Mouse (Mus musculus) lung, embryonic 15.5 days (tissue): Measurements from ENCODE around the gene Rhbdl1. TPM values are rescaled to one million over a fixed set of nuclear protein-coding genes. Genes with fewer than 3 reads are reported as not detected.

Source experiments
- ATAC-seq: fragments of 200-750 bp; cut with Nextera tagmentation; 2 replicates; pipeline ENCODE4 v1.8.0; 2017; ENCODE audit warnings: moderate number of reproducible peaks, borderline replicate concordance; ENCODE audit not compliant: low FRiP score, low TSS enrichment; ENCODE audit errors: extremely low read depth
- H3K27ac ChIP-seq: fragments of 300-500 bp; sonication (generic); 2 replicates; pipeline ENCODE4 v1.5.1; 2015; ENCODE audit warnings: moderate library complexity, mild to moderate bottlenecking, inconsistent platforms
- H3K27me3 ChIP-seq: fragments of 300-500 bp; sonication (generic); 2 replicates; pipeline ENCODE4 v1.6.1; 2015; ENCODE audit warnings: inconsistent platforms
- H3K36me3 ChIP-seq: fragments of 300-500 bp; sonication (generic); 2 replicates; pipeline ENCODE4 v1.6.1; 2015; ENCODE audit warnings: inconsistent platforms
- H3K4me1 ChIP-seq: fragments of 300-500 bp; sonication (generic); 2 replicates; pipeline ENCODE4 v1.6.1; 2015; ENCODE audit warnings: inconsistent platforms
- H3K4me2 ChIP-seq: fragments of 300-500 bp; sonication (generic); 2 replicates; pipeline ENCODE4 v1.6.1; 2015; ENCODE audit warnings: inconsistent platforms, mild to moderate bottlenecking, moderate library complexity
- H3K4me3 ChIP-seq: fragments of 300-500 bp; sonication (generic); 2 replicates; pipeline ENCODE4 v1.5.1; 2015; ENCODE audit warnings: mild to moderate bottlenecking, inconsistent platforms
- H3K9ac ChIP-seq: fragments of 300-500 bp; sonication (generic); 2 replicates; pipeline ENCODE4 v1.6.1; 2015; ENCODE audit warnings: inconsistent platforms
- H3K9me3 ChIP-seq: fragments of 300-500 bp; sonication (generic); 2 replicates; pipeline ENCODE4 v1.6.1; 2016; ENCODE audit warnings: inconsistent platforms
- WGBS: fragments of 180-500 bp; shearing (Covaris S2); methylation state at CpG from one replicate; pipeline ENCODE4 v1.1.7; 2015; 5-methylcytosine and 5-hydroxymethylcytosine counted together
- polyA plus RNA-seq: library from polyadenylated mRNA; unstranded; fragments of >200 nt; fragmentation: Nextera tagmentation; extraction: Ambion mirVana; gene quantifications from 2 replicates; pipeline ENCODE4 v1.2.1, GENCODE M21; 2015

Gene Rhbdl1
- polyA plus RNA-seq, 1 experiment from 2014 or later: 1.2 TPM

DNA sequence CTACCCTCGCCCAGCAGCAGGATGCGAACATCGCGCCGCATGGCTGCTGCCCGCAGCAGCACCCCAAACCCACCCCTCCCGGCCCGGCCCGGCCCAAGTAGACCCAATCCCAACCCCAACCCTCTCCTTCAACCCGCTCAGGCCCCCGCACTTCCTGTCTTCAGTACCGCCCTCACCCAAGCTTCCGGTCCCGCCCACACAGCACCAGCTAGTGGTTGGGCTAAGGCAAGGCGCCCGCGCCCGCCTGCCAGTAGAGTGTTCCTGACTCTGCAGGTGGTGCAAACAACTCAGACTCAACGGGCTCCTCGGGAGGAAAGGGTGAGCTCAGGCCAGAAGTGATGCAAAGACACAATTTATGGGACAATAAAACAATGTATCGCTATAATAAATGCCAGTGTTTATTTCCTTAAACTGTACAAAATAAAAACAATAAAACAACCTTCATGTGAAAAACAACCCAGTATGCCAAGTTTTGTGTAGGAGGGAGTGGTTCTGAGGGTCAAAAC lies 7.4 kb upstream of the Rhbdl1 start, which contains the start of gene Rhot2:
Rhot2 (minus strand) TSS at position 456 of the 506 bp plus-strand sequence.
- Histone ChIP-seq H3K36me3 (peaks cover 42% of the 10 kb centered on the region), H3K4me3 (peak within 1 kb of the TSS; percentile 77), H3K9me3 (no peaks in the 10 kb centered on the region), H3K27ac (peak within 1 kb of the TSS; percentile 80), H3K27me3 (no peaks in the 10 kb centered on the region), H3K9ac (peak within 1 kb of the TSS; percentile 78), H3K4me2 (peak within 1 kb of the TSS; percentile 82), H3K4me1 (peaks cover 15% of the 10 kb centered on the region)
- ATAC-seq: peak; percentile 94
- WGBS: under 1% methylated on average over 21 of the region's 21 CpGs

DNA sequence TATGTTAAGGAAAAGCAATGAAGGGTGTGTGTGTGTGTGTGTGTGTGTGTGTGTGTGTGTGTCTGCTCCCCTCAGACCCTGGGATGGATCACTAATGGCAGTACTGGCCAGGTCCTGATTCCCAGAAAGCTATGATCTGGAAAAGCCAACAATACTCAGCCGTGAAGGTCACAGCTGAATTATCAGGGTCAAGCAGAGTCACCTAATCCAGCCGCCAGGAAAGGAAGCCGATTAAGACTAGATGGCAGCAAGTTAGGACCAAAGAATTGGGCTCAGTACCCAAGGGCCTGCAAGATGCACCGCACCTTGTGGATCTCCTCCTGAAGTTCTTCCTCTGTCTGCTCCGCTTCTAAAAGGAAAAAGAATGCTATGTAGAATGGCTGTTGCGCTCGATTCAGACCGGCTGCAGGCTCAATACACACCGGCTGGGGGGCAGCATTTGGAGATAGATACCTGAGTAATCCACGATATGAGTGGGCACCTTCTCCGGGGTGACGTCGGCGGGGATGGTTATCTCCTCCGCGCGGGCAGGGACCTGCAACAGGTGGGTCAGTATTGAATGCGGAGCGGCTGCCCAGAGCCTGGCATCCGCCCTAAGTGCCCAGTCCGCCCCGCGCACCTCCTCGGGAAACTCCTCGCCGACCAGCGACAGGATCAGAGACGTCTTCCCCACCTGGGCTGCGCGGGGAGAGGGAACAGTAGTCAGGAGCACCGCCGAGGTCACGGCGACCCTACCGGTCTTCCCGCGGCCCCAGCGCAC lies 6.7 kb upstream of the Rhbdl1 start:
- H3K9ac ChIP-seq: peak overlapping the region; percentile 78
- WGBS: 1% methylated on average over 38 of the region's 38 CpGs
- H3K4me3 ChIP-seq: peak overlapping the region; percentile 77
- peaks cover 15% of the 10 kb centered on the region for H3K4me1 ChIP-seq
- H3K9me3 ChIP-seq: no peaks in the 10 kb centered on the region
- H3K27me3 ChIP-seq: no peaks in the 10 kb centered on the region
- H3K4me2 ChIP-seq: peak overlapping the region; percentile 82
- H3K36me3 ChIP-seq: peaks cover 46% of the 10 kb centered on the region
- H3K27ac ChIP-seq: peak overlapping the region; percentile 80
- ATAC-seq: no peak; the same call in 1 of the 2 replicates

GRCm38 (mm10) chr17:25843122-25843521 lies 6.0 kb upstream of the Rhbdl1 start:
- H3K4me1 ChIP-seq: peaks cover 15% of the 10 kb centered on the region
- H3K9ac ChIP-seq: no peak overlapping the region
- H3K4me3 ChIP-seq: peak overlapping the region; percentile 77
- ATAC-seq: no peak
- WGBS: 94% methylated on average over 4 of the region's 4 CpGs
- peaks cover 48% of the 10 kb centered on the region for H3K36me3 ChIP-seq
- no peaks in the 10 kb centered on the region for H3K9me3 ChIP-seq
- peak overlapping the region; percentile 82 for H3K4me2 ChIP-seq
- H3K27ac ChIP-seq: no peak overlapping the region
- H3K27me3 ChIP-seq: no peaks in the 10 kb centered on the region

DNA sequence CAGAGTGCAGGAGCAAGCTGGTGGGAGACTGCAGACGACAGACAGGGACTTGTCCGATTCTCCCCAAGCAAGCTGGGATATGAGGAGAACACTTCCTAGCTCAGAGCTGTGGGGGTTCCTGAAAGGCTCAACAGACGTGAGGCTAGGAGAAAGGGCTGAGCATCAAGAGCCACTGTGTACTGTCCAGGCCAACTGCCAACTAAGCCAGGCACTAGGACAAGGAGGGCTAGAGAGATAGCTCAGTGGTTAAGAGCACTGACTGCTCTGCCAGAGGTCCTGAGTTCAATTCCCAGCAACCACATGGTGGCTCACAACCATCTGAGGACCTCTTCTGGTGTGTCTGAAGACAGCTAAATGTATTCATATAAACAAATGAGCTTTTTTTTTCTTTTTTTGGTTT lies 5.4 kb upstream of the Rhbdl1 start:
- Histone ChIP-seq H3K9me3 (no peaks in the 10 kb centered on the region), H3K4me3 (no peak overlapping the region), H3K36me3 (peaks cover 48% of the 10 kb centered on the region), H3K27me3 (no peaks in the 10 kb centered on the region), H3K4me1 (peaks cover 15% of the 10 kb centered on the region), H3K9ac (no peak overlapping the region), H3K4me2 (no peak overlapping the region), H3K27ac (no peak overlapping the region)
- no peak for ATAC-seq
- WGBS: 75% methylated on average over 3 of the region's 3 CpGs

GRCm38 (mm10) chr17:25841117-25841880 lies 4.2 kb upstream of the Rhbdl1 start, which contains the start of gene Gm20683:
TSS of gene Gm20683 (minus strand) at chr17:25841763.
- no peaks in the 10 kb centered on the region for H3K9me3 ChIP-seq
- no peak within 1 kb of the TSS for H3K9ac ChIP-seq
- peaks cover 27% of the 10 kb centered on the region for H3K4me1 ChIP-seq
- ATAC-seq: no peak
- WGBS: 90% methylated on average over 22 of the region's 22 CpGs
- peaks cover 40% of the 10 kb centered on the region for H3K36me3 ChIP-seq
- no peaks in the 10 kb centered on the region for H3K27me3 ChIP-seq
- no peak within 1 kb of the TSS for H3K4me2 ChIP-seq
- H3K27ac ChIP-seq: no peak within 1 kb of the TSS
- no peak within 1 kb of the TSS for H3K4me3 ChIP-seq

DNA sequence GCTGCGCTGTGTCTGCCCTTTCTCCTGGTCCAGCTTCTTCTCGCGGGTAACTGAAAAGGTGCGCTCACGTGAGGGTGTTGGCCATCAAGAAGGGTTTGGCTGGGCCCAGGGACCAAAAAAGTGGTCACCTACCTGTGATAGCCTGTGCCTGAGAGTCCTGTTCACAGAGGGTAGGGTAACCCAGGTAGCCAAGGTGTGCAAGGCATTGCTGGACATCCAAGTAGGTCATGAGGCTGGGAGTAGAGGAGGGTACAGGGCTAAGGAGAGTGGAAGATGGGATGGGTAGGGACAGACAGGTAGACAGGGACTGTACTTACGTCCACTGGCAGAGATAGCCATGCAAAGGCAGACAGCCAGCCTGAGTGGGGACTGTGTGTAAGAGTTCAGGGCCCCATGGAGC lies 3.4 kb upstream of the Rhbdl1 start:
- Histone ChIP-seq H3K4me1 (peaks cover 34% of the 10 kb centered on the region), H3K27me3 (no peaks in the 10 kb centered on the region), H3K4me2 (no peak overlapping the region), H3K27ac (no peak overlapping the region), H3K4me3 (no peak overlapping the region), H3K36me3 (peaks cover 40% of the 10 kb centered on the region), H3K9me3 (no peaks in the 10 kb centered on the region), H3K9ac (no peak overlapping the region)
- ATAC-seq: no peak
- WGBS: 96% methylated on average over 6 of the region's 6 CpGs

GRCm38 (mm10) chr17:25839455-25840235 lies 2.5 kb upstream of the Rhbdl1 start:
- peaks cover 40% of the 10 kb centered on the region for H3K36me3 ChIP-seq
- H3K27ac ChIP-seq: no peak overlapping the region
- H3K4me3 ChIP-seq: no peak overlapping the region
- no peaks in the 10 kb centered on the region for H3K9me3 ChIP-seq
- ATAC-seq: no peak
- WGBS: 81% methylated on average over 14 of the region's 14 CpGs
- no peak overlapping the region for H3K4me2 ChIP-seq
- H3K27me3 ChIP-seq: no peaks in the 10 kb centered on the region
- peaks cover 40% of the 10 kb centered on the region for H3K4me1 ChIP-seq
- H3K9ac ChIP-seq: no peak overlapping the region

DNA sequence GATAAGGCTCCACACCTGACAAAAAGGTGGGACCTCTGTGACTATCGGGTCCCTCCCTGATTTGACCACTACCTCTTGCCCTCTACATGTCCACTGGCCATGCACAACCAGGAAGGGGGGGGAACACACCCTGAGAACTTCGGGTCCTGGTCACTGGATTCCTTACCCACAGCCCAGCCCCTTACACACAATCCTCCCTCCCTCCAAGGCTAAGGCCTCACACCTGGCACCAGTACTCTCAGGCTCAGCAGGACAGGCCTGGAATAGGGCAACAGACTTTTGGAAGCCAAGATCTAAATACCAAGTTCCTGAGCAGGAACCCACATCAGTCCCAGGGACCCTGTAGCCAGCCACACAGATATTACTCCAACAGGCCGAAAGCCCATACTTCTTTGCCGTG lies 1.8 kb upstream of the Rhbdl1 start:
- ATAC-seq: no peak
- no peak overlapping the region for H3K4me3 ChIP-seq
- peaks cover 46% of the 10 kb centered on the region for H3K4me1 ChIP-seq
- H3K4me2 ChIP-seq: no peak overlapping the region
- H3K9me3 ChIP-seq: no peaks in the 10 kb centered on the region
- WGBS: 77% methylated on average over 4 of the region's 4 CpGs
- H3K36me3 ChIP-seq: peaks cover 40% of the 10 kb centered on the region
- no peak overlapping the region for H3K27ac ChIP-seq
- no peak overlapping the region for H3K9ac ChIP-seq
- H3K27me3 ChIP-seq: no peaks in the 10 kb centered on the region

DNA sequence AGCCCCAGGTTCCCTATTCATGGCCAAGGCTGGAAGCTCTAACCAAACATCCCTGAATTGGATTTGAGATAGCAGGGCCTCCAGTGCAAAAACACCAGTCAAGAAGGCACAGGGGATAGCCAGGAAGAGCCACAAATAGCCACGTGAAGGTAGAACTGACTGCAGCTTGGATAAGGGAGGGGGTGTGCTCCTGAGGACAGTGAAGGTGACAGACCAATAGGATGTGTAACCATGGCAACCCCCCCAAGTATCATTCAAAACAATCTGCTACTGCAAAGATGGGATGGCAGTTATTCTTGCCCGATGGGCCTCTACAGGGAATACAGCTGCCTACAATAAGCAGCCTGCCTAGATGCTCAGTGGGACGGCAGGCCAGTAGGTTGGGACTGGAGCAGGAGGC lies 438 bp upstream of the Rhbdl1 start:
- peak overlapping the region; percentile 76 for H3K4me2 ChIP-seq
- no peak for ATAC-seq
- no peak overlapping the region for H3K27ac ChIP-seq
- peaks cover 39% of the 10 kb centered on the region for H3K36me3 ChIP-seq
- peaks cover 39% of the 10 kb centered on the region for H3K4me1 ChIP-seq
- H3K4me3 ChIP-seq: peak overlapping the region; percentile 31; the same call in 1 of the 2 replicates
- 41% methylated on average over 3 of the region's 3 CpGs for WGBS
- no peaks in the 10 kb centered on the region for H3K27me3 ChIP-seq
- no peak overlapping the region for H3K9ac ChIP-seq
- no peaks in the 10 kb centered on the region for H3K9me3 ChIP-seq

GRCm38 (mm10) chr17:25836397-25837075 lies 559 bp downstream of the Rhbdl1 start:
- peaks cover 45% of the 10 kb centered on the region for H3K4me1 ChIP-seq
- no peak for ATAC-seq
- H3K9ac ChIP-seq: peak overlapping the region; percentile 49

GRCm38 (mm10) chr17:25835816-25836215 lies 1.3 kb downstream of the Rhbdl1 start:
- no peak overlapping the region for H3K9ac ChIP-seq
- WGBS: 89% methylated on average over 16 of the region's 16 CpGs
- H3K4me2 ChIP-seq: no peak overlapping the region; the same call in 1 of the 2 replicates

More at GRCm38 (mm10) chr17:25836397-25837075, 559 bp downstream of the Rhbdl1 start:
- peak overlapping the region; percentile 31 for H3K4me3 ChIP-seq
- peaks cover 32% of the 10 kb centered on the region for H3K36me3 ChIP-seq
- WGBS: 25% methylated on average over 19 of the region's 23 CpGs
- peak overlapping the region; percentile 76 for H3K4me2 ChIP-seq
- H3K9me3 ChIP-seq: no peaks in the 10 kb centered on the region
- no peaks in the 10 kb centered on the region for H3K27me3 ChIP-seq
- 0 out of 2 replicates have a peak overlapping the region, but pooled peaks have one; percentile 21 for H3K27ac ChIP-seq

More at GRCm38 (mm10) chr17:25835816-25836215, 1.3 kb downstream of the Rhbdl1 start:
- H3K27ac ChIP-seq: no peak overlapping the region
- peaks cover 32% of the 10 kb centered on the region for H3K36me3 ChIP-seq
- H3K9me3 ChIP-seq: no peaks in the 10 kb centered on the region
- H3K4me1 ChIP-seq: peaks cover 52% of the 10 kb centered on the region
- no peak overlapping the region for H3K4me3 ChIP-seq
- H3K27me3 ChIP-seq: no peaks in the 10 kb centered on the region
- no peak for ATAC-seq
